Mouse (Mus musculus) midbrain, embryonic 16.5 days (tissue): ENCODE data around the gene Cfap44. TPM values are rescaled to one million over a fixed set of nuclear protein-coding genes. Genes with fewer than 3 reads are reported as not detected.

Experiments used
- ATAC-seq: fragments of 200-750 bp; cut with Nextera tagmentation; 2 replicates; pipeline ENCODE4 v1.8.0; 2017; ENCODE audit warnings: moderate TSS enrichment
- H3K27ac ChIP-seq: fragments of 300-500 bp; sonication (generic); 2 replicates; pipeline ENCODE4 v1.5.1; 2014; ENCODE audit warnings: mild to moderate bottlenecking, low read length, mixed read lengths
- H3K27me3 ChIP-seq: fragments of 300-500 bp; sonication (generic); 2 replicates; pipeline ENCODE4 v1.6.1; 2014; ENCODE audit warnings: low read depth, low read length, mixed read lengths; ENCODE audit not compliant: control insufficient read depth, insufficient read depth
- H3K36me3 ChIP-seq: fragments of 300-500 bp; sonication (generic); 2 replicates; pipeline ENCODE4 v1.6.1; 2014; ENCODE audit warnings: mild to moderate bottlenecking, low read length, moderate library complexity, mixed read lengths; ENCODE audit not compliant: control insufficient read depth, insufficient read depth
- H3K4me1 ChIP-seq: fragments of 300-500 bp; sonication (generic); 2 replicates; pipeline ENCODE4 v1.6.1; 2014; ENCODE audit warnings: mild to moderate bottlenecking, low read length, mixed read lengths; ENCODE audit not compliant: control insufficient read depth, insufficient read depth
- H3K4me2 ChIP-seq: fragments of 300-500 bp; sonication (generic); 2 replicates; pipeline ENCODE4 v1.6.1; 2014; ENCODE audit warnings: mild to moderate bottlenecking, low read length, mixed read lengths
- H3K4me3 ChIP-seq: fragments of 300-500 bp; sonication (generic); 2 replicates; pipeline ENCODE4 v1.5.1; 2014; ENCODE audit warnings: low read depth, mild to moderate bottlenecking, low read length, moderate library complexity, mixed read lengths
- H3K9ac ChIP-seq: fragments of 300-500 bp; sonication (generic); 2 replicates; pipeline ENCODE4 v1.6.1; 2014; ENCODE audit warnings: low read depth, low read length, mixed read lengths
- H3K9me3 ChIP-seq: fragments of 300-500 bp; sonication (generic); replicated peaks from 2 replicates; pipeline ENCODE4 v1.6.1; 2014; ENCODE audit warnings: mild to moderate bottlenecking, low read length, mixed read lengths; ENCODE audit not compliant: control insufficient read depth, poor library complexity, severe bottlenecking
- WGBS: fragments of 180-500 bp; shearing (Covaris S2); extraction: QIAGEN DNeasy Blood & Tissue Kit; methylation state at CpG from one replicate; pipeline ENCODE4 v1.1.7; 2014; 5-methylcytosine and 5-hydroxymethylcytosine counted together
- polyA plus RNA-seq: library from polyadenylated mRNA; unstranded; fragments of >200 nt; fragmentation: Nextera tagmentation; extraction: Ambion mirVana; gene quantifications from 2 replicates; pipeline ENCODE4 v1.2.1, GENCODE M21; 2015

Cfap44 gene
- polyA plus RNA-seq, 1 experiment from 2014 or later: 7.0 TPM

- Histone ChIP-seq H3K4me1 (0 out of 2 replicates have a peak, but pooled peaks cover 2% of the 10 kb centered on the region), H3K36me3 (no peaks in the 10 kb centered on the region), H3K27ac (no peak overlapping the region), H3K9ac (no peak overlapping the region), H3K9me3 (no peaks in the 10 kb centered on the region), H3K27me3 (no peaks in the 10 kb centered on the region), H3K4me3 (no peak overlapping the region), H3K4me2 (no peak overlapping the region)
- ATAC-seq: no peak
- WGBS: 87% methylated on average over 13 of the region's 13 CpGs
Measured at GRCm38 (mm10) chr16:44508772-44509171, 114.2 kb downstream of the Cfap44 start.

- H3K9ac ChIP-seq: no peak overlapping the region
- WGBS: 90% methylated on average over 7 of the region's 7 CpGs
- no peak for ATAC-seq
Measured at GRCm38 (mm10) chr16:44509458-44510344, 115.1 kb downstream of the Cfap44 start.

GRCm38 (mm10) chr16:44510521-44511213, 116.1 kb downstream of the Cfap44 start:
- Histone ChIP-seq H3K4me2 (no peak overlapping the region), H3K27me3 (no peaks in the 10 kb centered on the region), H3K4me3 (no peak overlapping the region), H3K36me3 (no peaks in the 10 kb centered on the region), H3K4me1 (0 out of 2 replicates have a peak, but pooled peaks cover 2% of the 10 kb centered on the region), H3K9me3 (no peaks in the 10 kb centered on the region), H3K27ac (0 out of 2 replicates have a peak overlapping the region, but pooled peaks have one; percentile 5), H3K9ac (no peak overlapping the region)
- ATAC-seq: no peak
- WGBS: 68% methylated on average over 13 of the region's 13 CpGs

More at GRCm38 (mm10) chr16:44509458-44510344, 115.1 kb downstream of the Cfap44 start:
- Histone ChIP-seq H3K27me3 (no peaks in the 10 kb centered on the region), H3K9me3 (no peaks in the 10 kb centered on the region), H3K4me1 (0 out of 2 replicates have a peak, but pooled peaks cover 2% of the 10 kb centered on the region), H3K36me3 (no peaks in the 10 kb centered on the region), H3K27ac (no peak overlapping the region), H3K4me3 (no peak overlapping the region), H3K4me2 (no peak overlapping the region)

- H3K36me3 ChIP-seq: no peaks in the 10 kb centered on the region
- no peak overlapping the region for H3K27ac ChIP-seq
- peaks cover 9% of the 10 kb centered on the region for H3K4me1 ChIP-seq
- 0 out of 2 replicates have a peak, but pooled peaks have one; percentile 44 for ATAC-seq
- H3K4me2 ChIP-seq: no peak overlapping the region
- H3K4me3 ChIP-seq: no peak overlapping the region
- H3K27me3 ChIP-seq: no peaks in the 10 kb centered on the region
- no peaks in the 10 kb centered on the region for H3K9me3 ChIP-seq
- 71% methylated on average over 6 of the region's 6 CpGs for WGBS
- H3K9ac ChIP-seq: no peak overlapping the region
Measured at GRCm38 (mm10) chr16:44516498-44516897, 121.9 kb downstream of the Cfap44 start.

- Histone ChIP-seq H3K36me3 (no peaks in the 10 kb centered on the region), H3K4me3 (no peak overlapping the region), H3K4me2 (no peak overlapping the region), H3K4me1 (peaks cover 8% of the 10 kb centered on the region), H3K9ac (no peak overlapping the region), H3K9me3 (no peaks in the 10 kb centered on the region), H3K27ac (no peak overlapping the region), H3K27me3 (no peaks in the 10 kb centered on the region)
- no peak for ATAC-seq
- WGBS: 66% methylated on average over 7 of the region's 7 CpGs
Measured at GRCm38 (mm10) chr16:44523595-44523994, 129.0 kb downstream of the Cfap44 start.

- no peak overlapping the region for H3K4me3 ChIP-seq
- H3K4me2 ChIP-seq: no peak overlapping the region
- 79% methylated on average over 1 of the region's 1 CpGs for WGBS
- no peaks in the 10 kb centered on the region for H3K27me3 ChIP-seq
- H3K9me3 ChIP-seq: no peaks in the 10 kb centered on the region
- peaks cover 27% of the 10 kb centered on the region for H3K4me1 ChIP-seq
- no peaks in the 10 kb centered on the region for H3K36me3 ChIP-seq
- H3K9ac ChIP-seq: no peak overlapping the region
- ATAC-seq: no peak
- H3K27ac ChIP-seq: no peak overlapping the region
Measured at GRCm38 (mm10) chr16:44526044-44526443, 131.4 kb downstream of the Cfap44 start.

- H3K4me3 ChIP-seq: no peak overlapping the region
- peaks cover 32% of the 10 kb centered on the region for H3K4me1 ChIP-seq
- no peaks in the 10 kb centered on the region for H3K9me3 ChIP-seq
- H3K4me2 ChIP-seq: peak overlapping the region; percentile 27
- peak overlapping the region; percentile 65 for H3K27ac ChIP-seq
- peak overlapping the region; percentile 53 for H3K9ac ChIP-seq
- H3K27me3 ChIP-seq: no peaks in the 10 kb centered on the region
- H3K36me3 ChIP-seq: no peaks in the 10 kb centered on the region
- no peak for ATAC-seq
- WGBS: 3% methylated on average over 12 of the region's 12 CpGs
Measured at GRCm38 (mm10) chr16:44526689-44527088, 132.1 kb downstream of the Cfap44 start.

GRCm38 (mm10) chr16:44527218-44527905, 132.8 kb downstream of the Cfap44 start:
- H3K27ac ChIP-seq: no peak overlapping the region; the same call in 1 of the 2 replicates
- 32% methylated on average over 11 of the region's 11 CpGs for WGBS
- no peaks in the 10 kb centered on the region for H3K36me3 ChIP-seq
- ATAC-seq: no peak
- peaks cover 33% of the 10 kb centered on the region for H3K4me1 ChIP-seq
- H3K9ac ChIP-seq: 0 out of 2 replicates have a peak overlapping the region, but pooled peaks have one; percentile 11
- H3K4me3 ChIP-seq: no peak overlapping the region
- no peak overlapping the region for H3K4me2 ChIP-seq
- no peaks in the 10 kb centered on the region for H3K9me3 ChIP-seq
- no peaks in the 10 kb centered on the region for H3K27me3 ChIP-seq
